Mouse (Mus musculus): ENCODE results near the gene Cacng5. TPM values are rescaled to one million over a fixed set of nuclear protein-coding genes. Genes with fewer than 3 reads are reported as not detected.

The Cacng5 gene
- polyA plus RNA-seq, 1 experiment from 2014 or later, result not detected

DNA sequence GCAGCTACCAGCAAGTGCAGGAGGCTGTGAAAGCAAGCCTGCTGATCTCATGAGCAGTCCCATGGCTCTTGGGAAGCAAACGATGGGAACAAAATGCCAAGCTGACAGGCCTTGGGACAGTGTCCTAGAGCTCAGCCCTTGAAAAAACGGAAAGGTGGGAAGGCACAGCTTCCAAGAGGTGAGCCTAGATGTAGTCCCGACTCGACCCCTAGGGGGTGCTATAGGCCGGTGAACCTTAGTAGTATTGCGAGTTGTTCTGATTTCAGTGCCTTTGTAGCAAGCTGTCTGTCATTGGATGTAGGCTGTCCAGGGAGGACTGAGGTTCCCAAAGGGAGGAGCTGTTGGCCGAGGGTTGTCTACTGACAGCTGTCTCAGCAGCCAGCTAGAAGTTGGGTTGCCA lies 49.7 kb downstream of the Cacng5 start:
- DNase-seq (ENCODE audit: low spot score) (peak; percentile 52), ATAC-seq (no peak)
- Histone ChIP-seq H3K4me3 (ENCODE audit: low read depth, low read length) (no peak overlapping the region), H3K27me3 (replicated peaks; ENCODE audit: insufficient read depth, low read length) (no peaks in the 10 kb centered on the region), H3K9me3 (ENCODE audit: low read length) (no peaks in the 10 kb centered on the region), H3K36me3 (ENCODE audit: insufficient read depth, low read length) (no peaks in the 10 kb centered on the region), H3K27ac (ENCODE audit: low read length) (no peak overlapping the region), H3K4me2 (replicated peaks; ENCODE audit: low read depth, low read length) (no peak overlapping the region), H3K4me1 (ENCODE audit: insufficient read depth, low read depth, low read length) (no peaks in the 10 kb centered on the region), H3K9ac (replicated peaks; ENCODE audit: low read depth) (no peak overlapping the region)
- WGBS, result 17% methylated on average over 7 of the region's 7 CpGs
- TF ChIP-seq CTCF (IDR thresholded peaks at IDR 0.05) (peak; percentile 76), EP300 (IDR thresholded peaks at IDR 0.05) (no peak)

DNA sequence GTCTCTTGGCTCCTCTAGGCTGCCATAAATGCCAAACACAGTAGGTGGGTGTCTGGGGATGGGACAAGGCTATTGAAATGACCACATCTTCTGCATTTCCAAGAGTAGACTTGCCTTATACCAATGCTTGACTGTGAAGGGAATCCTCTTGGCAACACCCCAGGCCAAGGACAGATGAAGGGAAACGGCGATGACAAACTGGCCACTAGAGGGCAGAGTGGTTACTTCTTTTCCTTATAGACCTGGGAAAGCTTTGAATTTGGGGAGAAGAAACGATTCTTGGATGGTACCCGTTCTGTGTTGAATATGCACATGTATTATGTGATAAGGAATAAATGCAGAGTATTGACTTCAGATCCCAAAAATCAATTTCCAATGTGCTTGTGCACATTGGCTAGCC lies 50.8 kb downstream of the Cacng5 start:
- DNase-seq (ENCODE audit: low spot score) (peak; percentile 74), ATAC-seq (peak; percentile 8; the same call in 1 of the 2 replicates)
- no peaks in the 10 kb centered on the region for H3K36me3 ChIP-seq (ENCODE audit: insufficient read depth, low read length)
- H3K9ac ChIP-seq (replicated peaks; ENCODE audit: low read depth), result no peak overlapping the region
- H3K4me2 ChIP-seq (replicated peaks; ENCODE audit: low read depth, low read length), result no peak overlapping the region
- TF ChIP-seq CTCF (IDR thresholded peaks at IDR 0.05), result peak; percentile 84
- no peak for TF ChIP-seq EP300 (IDR thresholded peaks at IDR 0.05)
- WGBS, result 1% methylated on average over 4 of the region's 4 CpGs
- no peaks in the 10 kb centered on the region for H3K4me1 ChIP-seq (ENCODE audit: insufficient read depth, low read depth, low read length)
- H3K4me3 ChIP-seq (ENCODE audit: low read depth, low read length), result no peak overlapping the region
- H3K27me3 ChIP-seq (replicated peaks; ENCODE audit: insufficient read depth, low read length), result no peaks in the 10 kb centered on the region
- no peak overlapping the region for H3K27ac ChIP-seq (ENCODE audit: low read length)
- H3K9me3 ChIP-seq (ENCODE audit: low read length), result no peaks in the 10 kb centered on the region

DNA sequence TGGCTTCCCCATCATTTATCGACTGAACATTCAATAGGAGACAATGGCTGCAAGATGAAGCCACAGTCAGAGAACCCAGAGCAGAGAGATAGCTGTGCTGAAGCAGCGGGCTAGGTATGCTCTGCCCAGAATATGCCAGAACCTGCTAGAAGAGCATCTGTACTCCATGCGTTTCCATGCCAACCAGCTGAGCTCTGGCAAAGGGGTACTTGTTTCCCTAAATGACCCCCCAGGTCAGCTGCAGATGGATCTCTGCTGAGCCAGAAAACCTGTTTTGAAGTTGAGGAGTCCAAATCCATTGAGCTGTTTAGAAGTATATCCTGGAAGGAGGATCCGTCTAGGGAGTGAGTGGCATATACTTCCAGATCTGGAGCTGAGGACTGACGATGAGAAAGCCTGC lies 53.1 kb downstream of the Cacng5 start:
- no peaks in the 10 kb centered on the region for H3K4me1 ChIP-seq (ENCODE audit: insufficient read depth, low read depth, low read length)
- H3K9me3 ChIP-seq (ENCODE audit: low read length), result no peaks in the 10 kb centered on the region
- H3K27me3 ChIP-seq (replicated peaks; ENCODE audit: insufficient read depth, low read length), result no peaks in the 10 kb centered on the region
- WGBS, result 72% methylated on average over 5 of the region's 5 CpGs
- DNase-seq (ENCODE audit: low spot score), result no peak
- no peak overlapping the region for H3K4me3 ChIP-seq (ENCODE audit: low read depth, low read length)
- no peak for ATAC-seq
- no peaks in the 10 kb centered on the region for H3K36me3 ChIP-seq (ENCODE audit: insufficient read depth, low read length)
- TF ChIP-seq CTCF (IDR thresholded peaks at IDR 0.05), result no peak
- TF ChIP-seq EP300 (IDR thresholded peaks at IDR 0.05), result no peak
- H3K27ac ChIP-seq (ENCODE audit: low read length), result no peak overlapping the region
- no peak overlapping the region for H3K4me2 ChIP-seq (replicated peaks; ENCODE audit: low read depth, low read length)
- no peak overlapping the region for H3K9ac ChIP-seq (replicated peaks; ENCODE audit: low read depth)

DNA sequence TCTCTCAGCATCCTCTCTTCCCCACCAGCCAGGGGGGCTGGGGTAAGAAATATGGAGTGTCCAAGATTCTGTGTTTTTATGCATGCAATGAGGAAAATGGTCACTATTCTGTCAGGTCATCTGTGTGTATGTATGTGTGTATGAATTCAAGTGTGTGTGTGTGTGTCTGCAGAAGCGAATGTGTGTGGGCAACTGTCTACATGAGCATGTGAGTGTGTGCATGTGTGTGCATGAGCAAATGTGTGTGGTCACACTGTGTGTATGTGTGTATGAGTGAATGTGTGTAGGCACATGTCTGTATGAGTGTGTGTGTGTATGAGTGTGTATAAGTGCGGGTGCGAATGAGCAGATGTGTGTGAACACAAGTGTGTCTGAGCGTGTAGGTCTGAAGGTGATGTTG lies 55.0 kb downstream of the Cacng5 start:
- Histone ChIP-seq H3K27me3 (replicated peaks; ENCODE audit: insufficient read depth, low read length) (no peaks in the 10 kb centered on the region), H3K36me3 (ENCODE audit: insufficient read depth, low read length) (no peaks in the 10 kb centered on the region), H3K4me2 (replicated peaks; ENCODE audit: low read depth, low read length) (no peak overlapping the region), H3K27ac (ENCODE audit: low read length) (no peak overlapping the region), H3K9me3 (ENCODE audit: low read length) (no peaks in the 10 kb centered on the region), H3K4me1 (ENCODE audit: insufficient read depth, low read depth, low read length) (no peaks in the 10 kb centered on the region), H3K4me3 (ENCODE audit: low read depth, low read length) (no peak overlapping the region), H3K9ac (replicated peaks; ENCODE audit: low read depth) (no peak overlapping the region)
- no peak for TF ChIP-seq CTCF (IDR thresholded peaks at IDR 0.05)
- 94% methylated on average over 4 of the region's 4 CpGs for WGBS
- ATAC-seq (no peak), DNase-seq (ENCODE audit: low spot score) (no peak)

DNA sequence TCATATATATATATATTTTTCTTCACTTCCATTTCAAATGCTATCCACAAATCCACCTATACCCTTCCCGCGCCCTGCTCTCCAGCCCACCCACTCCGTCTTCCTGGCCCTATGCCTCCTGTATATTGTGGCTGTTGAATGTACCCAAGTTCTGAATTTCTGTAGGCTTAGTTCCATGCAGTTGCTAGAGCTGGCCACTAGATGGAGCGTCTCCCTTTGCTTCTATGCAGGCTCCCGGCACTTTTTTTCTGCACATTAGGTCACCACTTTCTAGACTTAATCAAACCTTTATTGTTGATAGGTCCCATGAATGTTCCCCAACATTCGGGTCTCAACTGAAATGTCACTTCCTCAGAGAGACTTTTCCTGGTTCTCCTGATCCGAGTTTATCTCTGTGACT lies 55.6 kb downstream of the Cacng5 start:
- Histone ChIP-seq H3K9ac (replicated peaks; ENCODE audit: low read depth) (no peak overlapping the region), H3K4me2 (replicated peaks; ENCODE audit: low read depth, low read length) (no peak overlapping the region), H3K4me3 (ENCODE audit: low read depth, low read length) (no peak overlapping the region), H3K36me3 (ENCODE audit: insufficient read depth, low read length) (no peaks in the 10 kb centered on the region), H3K9me3 (ENCODE audit: low read length) (no peaks in the 10 kb centered on the region), H3K27me3 (replicated peaks; ENCODE audit: insufficient read depth, low read length) (no peaks in the 10 kb centered on the region), H3K4me1 (ENCODE audit: insufficient read depth, low read depth, low read length) (no peaks in the 10 kb centered on the region), H3K27ac (ENCODE audit: low read length) (no peak overlapping the region)
- TF ChIP-seq EP300 (IDR thresholded peaks at IDR 0.05), result no peak
- peak; percentile 85 for TF ChIP-seq CTCF (IDR thresholded peaks at IDR 0.05)
- DNase-seq (ENCODE audit: low spot score) (peak; percentile 77), ATAC-seq (no peak)
- WGBS, result 15% methylated on average over 7 of the region's 7 CpGs

DNA sequence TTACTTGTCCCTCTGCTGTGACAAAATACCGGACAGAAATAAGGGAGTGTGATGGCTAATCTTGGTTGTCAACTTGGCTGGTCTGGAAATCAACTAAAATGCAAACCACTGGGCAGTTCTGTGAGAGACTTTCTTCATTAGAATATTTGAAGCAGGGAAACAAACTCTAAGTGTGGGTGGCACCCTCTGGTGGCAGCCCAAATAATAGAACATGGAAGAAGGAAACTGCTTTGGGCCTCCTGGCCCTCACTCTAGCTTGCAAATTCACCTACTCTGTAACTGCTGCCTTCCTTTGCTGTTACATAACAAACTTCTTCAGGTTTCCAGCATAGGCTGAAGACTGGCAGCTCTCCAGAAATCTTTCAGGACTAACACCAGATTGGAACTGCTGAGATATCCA lies 61.8 kb downstream of the Cacng5 start:
- Histone ChIP-seq H3K4me3 (ENCODE audit: low read depth, low read length) (no peak overlapping the region), H3K4me1 (ENCODE audit: insufficient read depth, low read depth, low read length) (no peaks in the 10 kb centered on the region), H3K9me3 (ENCODE audit: low read length) (no peaks in the 10 kb centered on the region), H3K36me3 (ENCODE audit: insufficient read depth, low read length) (no peaks in the 10 kb centered on the region), H3K4me2 (replicated peaks; ENCODE audit: low read depth, low read length) (no peak overlapping the region), H3K9ac (replicated peaks; ENCODE audit: low read depth) (no peak overlapping the region), H3K27ac (ENCODE audit: low read length) (no peak overlapping the region), H3K27me3 (replicated peaks; ENCODE audit: insufficient read depth, low read length) (no peaks in the 10 kb centered on the region)
- ATAC-seq, result no peak
- TF ChIP-seq EP300 (IDR thresholded peaks at IDR 0.05) (no peak), CTCF (IDR thresholded peaks at IDR 0.05) (peak; percentile 71)
- peak; percentile 68 for DNase-seq (ENCODE audit: low spot score)
- 41% methylated on average over 1 of the region's 1 CpGs for WGBS

DNA sequence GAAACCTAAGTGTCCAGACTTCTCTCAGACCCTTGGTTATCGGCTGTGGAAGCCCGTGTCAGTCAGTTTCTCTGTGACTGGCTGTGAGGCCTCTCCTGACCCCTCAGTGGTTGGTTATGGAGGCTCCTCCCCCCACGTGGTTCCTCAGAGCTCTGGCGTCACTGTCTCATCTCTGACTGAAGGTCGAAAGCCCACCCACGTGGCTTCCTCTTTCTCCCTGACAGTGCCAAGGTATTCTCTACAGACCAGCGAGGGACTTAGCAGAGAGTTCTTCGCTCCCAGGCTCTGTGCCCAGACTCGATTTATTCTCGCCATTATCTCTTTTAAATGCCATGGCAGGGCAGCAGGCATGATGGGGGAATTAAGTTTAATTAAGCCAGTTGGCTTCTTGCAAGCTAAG lies 65.2 kb downstream of the Cacng5 start:
- no peaks in the 10 kb centered on the region for H3K9me3 ChIP-seq (ENCODE audit: low read length)
- no peak overlapping the region for H3K4me3 ChIP-seq (ENCODE audit: low read depth, low read length)
- DNase-seq (ENCODE audit: low spot score) (no peak), ATAC-seq (0 out of 2 replicates have a peak, but pooled peaks have one; percentile 12)
- no peak for TF ChIP-seq CTCF (IDR thresholded peaks at IDR 0.05)
- TF ChIP-seq EP300 (IDR thresholded peaks at IDR 0.05), result no peak
- WGBS, result 42% methylated on average over 10 of the region's 10 CpGs
- H3K4me1 ChIP-seq (ENCODE audit: insufficient read depth, low read depth, low read length), result no peaks in the 10 kb centered on the region
- H3K36me3 ChIP-seq (ENCODE audit: insufficient read depth, low read length), result no peaks in the 10 kb centered on the region
- no peak overlapping the region for H3K4me2 ChIP-seq (replicated peaks; ENCODE audit: low read depth, low read length)
- no peak overlapping the region for H3K9ac ChIP-seq (replicated peaks; ENCODE audit: low read depth)
- no peak overlapping the region for H3K27ac ChIP-seq (ENCODE audit: low read length)
- no peaks in the 10 kb centered on the region for H3K27me3 ChIP-seq (replicated peaks; ENCODE audit: insufficient read depth, low read length)
